Mouse (Mus musculus): ENCODE results near the gene Avpi1.
A peak's percentile ranks its signal among the peaks of the same experiment; 100 is the strongest.

Avpi1 gene

GRCm38 (mm10) chr19:42144541-42145167, 15.8 kb upstream of the Avpi1 start:
- DNase-seq = peak; percentile 74

GRCm38 (mm10) chr19:42144067-42144466, 15.2 kb upstream of the Avpi1 start:
- DNase-seq = no peak

- no peak for DNase-seq
Measured at GRCm38 (mm10) chr19:42142757-42143156, 13.9 kb upstream of the Avpi1 start.

GRCm38 (mm10) chr19:42141998-42142397, 13.1 kb upstream of the Avpi1 start:
- DNase-seq = no peak

GRCm38 (mm10) chr19:42139724-42140517, 11.1 kb upstream of the Avpi1 start:
- no peak for DNase-seq

- DNase-seq = no peak
Measured at GRCm38 (mm10) chr19:42138517-42139285, 9.8 kb upstream of the Avpi1 start.

GRCm38 (mm10) chr19:42137167-42137672, 8.4 kb upstream of the Avpi1 start:
- DNase-seq = no peak

- DNase-seq = no peak
Measured at GRCm38 (mm10) chr19:42136126-42136525, 7.3 kb upstream of the Avpi1 start.

GRCm38 (mm10) chr19:42135070-42135469, 6.2 kb upstream of the Avpi1 start:
- no peak for DNase-seq

GRCm38 (mm10) chr19:42131101-42131500, 2.2 kb upstream of the Avpi1 start:
- no peak for DNase-seq

GRCm38 (mm10) chr19:42130294-42130606, 1.4 kb upstream of the Avpi1 start:
- DNase-seq = no peak

- DNase-seq = no peak
Measured at GRCm38 (mm10) chr19:42129509-42130293, 842 bp upstream of the Avpi1 start.

GRCm38 (mm10) chr19:42128052-42128740, 663 bp downstream of the Avpi1 start:
- no peak for DNase-seq

- DNase-seq = no peak
Measured at GRCm38 (mm10) chr19:42127024-42127423, 1.8 kb downstream of the Avpi1 start.

GRCm38 (mm10) chr19:42126219-42126605, 2.6 kb downstream of the Avpi1 start:
- no peak for DNase-seq

- DNase-seq = no peak
Measured at GRCm38 (mm10) chr19:42125501-42126218, 3.2 kb downstream of the Avpi1 start.

- DNase-seq = no peak
Measured at GRCm38 (mm10) chr19:42124684-42125083, 4.2 kb downstream of the Avpi1 start.

GRCm38 (mm10) chr19:42120451-42120850, 8.4 kb downstream of the Avpi1 start:
- DNase-seq = no peak

GRCm38 (mm10) chr19:42118596-42118995, 10.3 kb downstream of the Avpi1 start:
- no peak for DNase-seq

- DNase-seq = no peak
Measured at GRCm38 (mm10) chr19:42118142-42118541, 10.7 kb downstream of the Avpi1 start.

GRCm38 (mm10) chr19:42115783-42116335, 13.0 kb downstream of the Avpi1 start:
- no peak for DNase-seq
